In the genomic region with DNA sequence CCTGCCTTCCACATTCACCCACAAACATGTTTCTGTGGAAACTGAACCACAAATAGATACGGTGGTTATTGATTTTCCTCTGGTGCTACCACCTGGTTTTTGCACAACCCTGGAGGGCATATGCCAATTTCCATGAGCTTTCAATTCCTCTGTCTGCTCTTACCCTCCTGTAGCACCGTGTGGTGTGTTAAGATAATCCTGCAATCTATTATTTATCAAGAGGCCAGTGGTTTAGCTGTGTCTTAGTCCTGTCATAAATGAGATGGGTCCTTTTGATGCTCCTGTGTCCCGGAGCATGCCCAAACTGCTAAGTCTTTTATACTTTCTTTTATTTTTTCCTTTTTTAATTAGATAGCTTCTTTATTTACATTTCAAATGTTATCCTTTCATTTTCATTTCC, we compare ENCODE assay signal across 23 mouse cellular contexts. TPM values are rescaled to one million over a fixed set of nuclear protein-coding genes. Genes with fewer than 3 reads are reported as not detected.
"Had no signal": no experiment of that assay in that cellular context is flagged by ENCODE, and none has a peak within 500 bp of the region (broad histone marks: within the 10 kb centered on the region; RNA-seq: fewer than 3 reads in every experiment).

No protein-coding gene starts in this region.

- H3K36me3 ChIP-seq: liver, embryonic 13.5 days; liver, embryonic 15.5 days; lung, embryonic 15.5 days; neural tube, embryonic 12.5 days; stomach, embryonic 15.5 days had no signal

- H3K4me3 ChIP-seq: liver, embryonic 13.5 days; liver, embryonic 15.5 days; lung, embryonic 15.5 days; megakaryocyte, embryonic 14.5 days; neural tube, embryonic 12.5 days; stomach, embryonic 15.5 days had no signal

- H3K9me3 ChIP-seq: liver, embryonic 13.5 days; liver, embryonic 15.5 days; lung, embryonic 15.5 days; megakaryocyte, embryonic 14.5 days; neural tube, embryonic 12.5 days; stomach, embryonic 15.5 days had no signal

- ATAC-seq: liver, postnatal 0 days; lung, postnatal 0 days had no signal

- H3K4me1 ChIP-seq: liver, embryonic 13.5 days; liver, embryonic 15.5 days; lung, embryonic 15.5 days; neural tube, embryonic 12.5 days; stomach, embryonic 15.5 days had no signal

- H3K9ac ChIP-seq: liver, embryonic 13.5 days; liver, embryonic 15.5 days; liver, postnatal 0 days; lung, embryonic 15.5 days; neural tube, embryonic 12.5 days; stomach, embryonic 15.5 days had no signal

- H3K4me2 ChIP-seq: liver, embryonic 13.5 days; liver, embryonic 15.5 days; lung, embryonic 15.5 days; neural tube, embryonic 12.5 days; stomach, embryonic 15.5 days had no signal

- H3K27me3 ChIP-seq: liver, embryonic 13.5 days; liver, embryonic 15.5 days; lung, embryonic 15.5 days; megakaryocyte, embryonic 14.5 days; neural tube, embryonic 12.5 days; stomach, embryonic 15.5 days had no signal

- H3K27ac ChIP-seq: liver, embryonic 13.5 days; liver, embryonic 15.5 days; lung, embryonic 15.5 days; macrophage; neural tube, embryonic 12.5 days; stomach, embryonic 15.5 days; stomach, postnatal 0 days had no signal

- DNase-seq: liver; liver, embryonic 13.5 days; liver, postnatal 0 days; lung, adult 2 months; lung, postnatal 14 days; lung, postnatal 36 days; right cerebral cortex, postnatal 14 days; thymus, adult 2 months; thymus, postnatal 25 days; thymus, postnatal 4 days had no signal

RNA-seq across cellular contexts. Expression of a gene that starts 20.4 kb away (rescaled TPM):
- total RNA-seq: megakaryocyte progenitor cell, adult 5-6 weeks; monocyte, adult 5-6 weeks; neutrophil, adult 5-6 weeks had no signal
- polyA plus RNA-seq: lung, adult 2 months; macrophage; spleen, adult 2 months; urinary bladder, adult 2 months had no signal
